Mouse (Mus musculus) intestine, embryonic 16.5 days (tissue): ENCODE results near the gene Atr. TPM values are rescaled to one million over a fixed set of nuclear protein-coding genes. Genes with fewer than 3 reads are reported as not detected.
A peak's percentile ranks its signal among the peaks of the same experiment; 100 is the strongest.

Experiments used
- ATAC-seq: fragments of 200-750 bp; cut with Nextera tagmentation; 2 replicates; pipeline ENCODE4 v1.8.0; 2017; ENCODE audit warnings: moderate TSS enrichment, moderate library complexity
- H3K27ac ChIP-seq: fragments of 300-500 bp; sonication (generic); 2 replicates; pipeline ENCODE4 v1.5.1; 2014; ENCODE audit warnings: mild to moderate bottlenecking, low read length
- H3K27me3 ChIP-seq: fragments of 300-500 bp; sonication (generic); replicated peaks from 2 replicates; pipeline ENCODE4 v1.6.1; 2014; ENCODE audit warnings: low read length, control low read depth, mixed read lengths; ENCODE audit not compliant: control insufficient read depth, insufficient read depth
- H3K36me3 ChIP-seq: fragments of 300-500 bp; sonication (generic); 2 replicates; pipeline ENCODE4 v1.6.1; 2014; ENCODE audit warnings: low read length, control low read depth; ENCODE audit not compliant: control insufficient read depth, insufficient read depth
- H3K4me1 ChIP-seq: fragments of 300-500 bp; sonication (generic); 2 replicates; pipeline ENCODE4 v1.6.1; 2014; ENCODE audit warnings: low read length, control low read depth, mixed read lengths; ENCODE audit not compliant: control insufficient read depth, insufficient read depth
- H3K4me2 ChIP-seq: fragments of 300-500 bp; sonication (generic); 2 replicates; pipeline ENCODE4 v1.6.1; 2014; ENCODE audit warnings: low read depth, low read length, control low read depth
- H3K4me3 ChIP-seq: fragments of 300-500 bp; sonication (generic); 2 replicates; pipeline ENCODE4 v1.5.1; 2014; ENCODE audit warnings: mild to moderate bottlenecking, low read length
- H3K9ac ChIP-seq: fragments of 300-500 bp; sonication (generic); 2 replicates; pipeline ENCODE4 v1.6.1; 2014; ENCODE audit warnings: low read depth, low read length
- H3K9me3 ChIP-seq: fragments of 300-500 bp; sonication (generic); 2 replicates; pipeline ENCODE4 v1.6.1; 2016; ENCODE audit warnings: low read length, control low read depth; ENCODE audit not compliant: control insufficient read depth
- WGBS: fragments of 180-500 bp; shearing (Covaris S2); extraction: QIAGEN DNeasy Blood & Tissue Kit; methylation state at CpG from one replicate; pipeline ENCODE4 v1.1.7; 2014; 5-methylcytosine and 5-hydroxymethylcytosine counted together
- polyA plus RNA-seq: library from polyadenylated mRNA; unstranded; fragments of >200 nt; fragmentation: Nextera tagmentation; extraction: Ambion mirVana; gene quantifications from 2 replicates; pipeline ENCODE4 v1.2.1, GENCODE M21; 2015

The Atr gene
- polyA plus RNA-seq, 1 experiment from 2014 or later, result 7.8 TPM

GRCm38 (mm10) chr9:95834799-95835198 lies 22.6 kb upstream of the Atr start:
- no peak overlapping the region for H3K4me2 ChIP-seq
- no peaks in the 10 kb centered on the region for H3K27me3 ChIP-seq
- peaks cover 5% of the 10 kb centered on the region; the same call in 1 of the 2 replicates for H3K4me1 ChIP-seq
- H3K4me3 ChIP-seq, result no peak overlapping the region
- no peak for ATAC-seq
- 71% methylated on average over 3 of the region's 3 CpGs for WGBS
- H3K9ac ChIP-seq, result no peak overlapping the region
- no peaks in the 10 kb centered on the region for H3K9me3 ChIP-seq
- H3K27ac ChIP-seq, result no peak overlapping the region
- no peaks in the 10 kb centered on the region for H3K36me3 ChIP-seq

GRCm38 (mm10) chr9:95835741-95836140 lies 21.7 kb upstream of the Atr start:
- WGBS, result 93% methylated on average over 10 of the region's 10 CpGs
- Histone ChIP-seq H3K4me2 (no peak overlapping the region), H3K4me3 (no peak overlapping the region), H3K27ac (no peak overlapping the region), H3K36me3 (no peaks in the 10 kb centered on the region), H3K27me3 (no peaks in the 10 kb centered on the region), H3K4me1 (peaks cover 5% of the 10 kb centered on the region; the same call in 1 of the 2 replicates), H3K9ac (no peak overlapping the region), H3K9me3 (no peaks in the 10 kb centered on the region)
- no peak for ATAC-seq

- H3K9ac ChIP-seq, result no peak overlapping the region
- H3K9me3 ChIP-seq, result no peaks in the 10 kb centered on the region
- no peak overlapping the region for H3K4me2 ChIP-seq
- WGBS, result 55% methylated on average over 3 of the region's 3 CpGs
- H3K4me3 ChIP-seq, result no peak overlapping the region
- H3K36me3 ChIP-seq, result no peaks in the 10 kb centered on the region
- peak overlapping the region; percentile 64; the same call in 1 of the 2 replicates for H3K27ac ChIP-seq
- no peaks in the 10 kb centered on the region for H3K27me3 ChIP-seq
- peaks cover 6% of the 10 kb centered on the region; the same call in 1 of the 2 replicates for H3K4me1 ChIP-seq
- peak; percentile 79 for ATAC-seq
Measured at GRCm38 (mm10) chr9:95839424-95839823, 18.0 kb upstream of the Atr start.

- Histone ChIP-seq H3K27ac (peak within 1 kb of the TSS; percentile 66), H3K4me1 (peaks cover 7% of the 10 kb centered on the region; the same call in 1 of the 2 replicates), H3K9ac (peak within 1 kb of the TSS; percentile 74), H3K4me3 (peak within 1 kb of the TSS; percentile 64), H3K36me3 (no peaks in the 10 kb centered on the region), H3K27me3 (no peaks in the 10 kb centered on the region), H3K4me2 (peak within 1 kb of the TSS; percentile 82), H3K9me3 (no peaks in the 10 kb centered on the region)
- peak; percentile 87 for ATAC-seq
- under 1% methylated on average over 46 of the region's 46 CpGs for WGBS
Measured at GRCm38 (mm10) chr9:95844825-95845460, 12.5 kb upstream of the Atr start, which contains the start of gene Pls1. Pls1 (minus strand) TSS chr9:95845311.

GRCm38 (mm10) chr9:95845711-95846110 lies 11.7 kb upstream of the Atr start:
- H3K4me2 ChIP-seq, result peak overlapping the region; percentile 82; the same call in 1 of the 2 replicates

GRCm38 (mm10) chr9:95851671-95852070 lies 5.7 kb upstream of the Atr start:
- Histone ChIP-seq H3K27ac (no peak overlapping the region), H3K4me1 (no peaks in the 10 kb centered on the region), H3K9ac (no peak overlapping the region), H3K9me3 (no peaks in the 10 kb centered on the region), H3K36me3 (no peaks in the 10 kb centered on the region), H3K27me3 (no peaks in the 10 kb centered on the region), H3K4me3 (no peak overlapping the region), H3K4me2 (no peak overlapping the region)
- WGBS, result 70% methylated on average over 11 of the region's 11 CpGs
- no peak for ATAC-seq

More at GRCm38 (mm10) chr9:95845711-95846110, 11.7 kb upstream of the Atr start:
- no peaks in the 10 kb centered on the region for H3K9me3 ChIP-seq
- no peak overlapping the region for H3K4me3 ChIP-seq
- peak overlapping the region; percentile 66 for H3K27ac ChIP-seq
- ATAC-seq, result peak; percentile 47
- H3K4me1 ChIP-seq, result peaks cover 7% of the 10 kb centered on the region; the same call in 1 of the 2 replicates
- 36% methylated on average over 4 of the region's 4 CpGs for WGBS
- H3K9ac ChIP-seq, result no peak overlapping the region
- H3K27me3 ChIP-seq, result no peaks in the 10 kb centered on the region
- no peaks in the 10 kb centered on the region for H3K36me3 ChIP-seq

- no peak overlapping the region for H3K4me2 ChIP-seq
- H3K36me3 ChIP-seq, result no peaks in the 10 kb centered on the region
- H3K4me1 ChIP-seq, result no peaks in the 10 kb centered on the region
- no peak overlapping the region for H3K9ac ChIP-seq
- no peak overlapping the region for H3K27ac ChIP-seq
- WGBS, result 25% methylated on average over 4 of the region's 4 CpGs
- H3K4me3 ChIP-seq, result no peak overlapping the region
- H3K9me3 ChIP-seq, result no peaks in the 10 kb centered on the region
- ATAC-seq, result no peak
- no peaks in the 10 kb centered on the region for H3K27me3 ChIP-seq
Measured at GRCm38 (mm10) chr9:95852896-95853295, 4.5 kb upstream of the Atr start.

GRCm38 (mm10) chr9:95854891-95855290 lies 2.5 kb upstream of the Atr start:
- no peak overlapping the region for H3K4me3 ChIP-seq
- H3K27ac ChIP-seq, result peak overlapping the region; percentile 74
- no peak overlapping the region for H3K4me2 ChIP-seq
- peak; percentile 62 for ATAC-seq
- 50% methylated on average over 2 of the region's 2 CpGs for WGBS
- no peaks in the 10 kb centered on the region for H3K27me3 ChIP-seq
- no peaks in the 10 kb centered on the region for H3K4me1 ChIP-seq
- no peaks in the 10 kb centered on the region for H3K36me3 ChIP-seq
- no peaks in the 10 kb centered on the region for H3K9me3 ChIP-seq
- no peak overlapping the region for H3K9ac ChIP-seq

- Histone ChIP-seq H3K36me3 (no peaks in the 10 kb centered on the region), H3K27me3 (no peaks in the 10 kb centered on the region), H3K9ac (no peak overlapping the region), H3K4me2 (no peak overlapping the region), H3K4me1 (no peaks in the 10 kb centered on the region), H3K27ac (no peak overlapping the region), H3K4me3 (no peak overlapping the region), H3K9me3 (no peaks in the 10 kb centered on the region)
- ATAC-seq, result no peak
- 92% methylated on average over 4 of the region's 4 CpGs for WGBS
Measured at GRCm38 (mm10) chr9:95856004-95856403, 1.4 kb upstream of the Atr start.
